Mouse (Mus musculus) T-helper 17 cell (primary cell): ENCODE results near the gene Il34.
"Not testable (repeated sequence)": the region's sequence is repeated elsewhere in the genome, so short reads cannot be mapped to it uniquely, and the experiment has no call there.

Source experiments
- in situ Hi-C, 2 experiments: fragments of 300-600 bp; cut with MboI, MseI; formaldehyde crosslinking; loops; 1 replicate in 1 of 2; 2 replicates in 1 of 2; pipeline ENCODE4 v1.15.1; 2025; ENCODE audit warnings: high pct_unique_total_duplicates in 2 of 2

Il34 gene

GRCm38 (mm10) chr8:110811793-110812192 is 6.1 kb upstream of the Il34 start:
- in situ Hi-C loops, result loop anchor here in 1 of 2 experiments (10.0 kb wide), 1 partner anchor 473 kb away; no protein-coding TSS in a partner anchor

DNA sequence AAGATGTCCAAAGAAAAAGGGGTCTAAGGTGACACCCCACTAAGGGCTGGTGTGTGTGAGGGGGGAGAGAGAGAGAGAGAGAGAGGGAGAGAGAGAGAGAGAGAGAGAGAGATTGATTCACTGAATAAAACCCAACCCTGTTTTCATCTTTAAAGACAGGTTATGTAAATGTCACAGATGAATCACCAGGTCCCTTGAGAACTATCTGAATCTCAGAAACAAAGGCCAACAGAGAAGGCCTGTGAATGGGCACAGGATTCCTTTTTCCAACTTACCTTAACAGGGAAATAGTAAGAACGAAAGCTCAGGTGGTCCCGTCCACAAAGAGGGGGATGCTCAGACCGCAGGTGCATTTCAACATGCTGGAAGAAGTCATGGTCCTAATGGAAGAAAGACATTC is 5.4 kb upstream of the Il34 start:
- in situ Hi-C loops, result loop anchor here in 1 of 2 experiments (10.0 kb wide), 1 partner anchor 474 kb away; no protein-coding TSS in a partner anchor

GRCm38 (mm10) chr8:110810481-110811065 is 4.8 kb upstream of the Il34 start:
- in situ Hi-C loops, result loop anchor here in 1 of 2 experiments (10.0 kb wide), 1 partner anchor 474 kb away; no protein-coding TSS in a partner anchor

- in situ Hi-C loops, result loop anchor here in 1 of 2 experiments (10.0 kb wide), 1 partner anchor 475 kb away; no protein-coding TSS in a partner anchor
Measured at GRCm38 (mm10) chr8:110809831-110810230, 4.1 kb upstream of the Il34 start.

DNA sequence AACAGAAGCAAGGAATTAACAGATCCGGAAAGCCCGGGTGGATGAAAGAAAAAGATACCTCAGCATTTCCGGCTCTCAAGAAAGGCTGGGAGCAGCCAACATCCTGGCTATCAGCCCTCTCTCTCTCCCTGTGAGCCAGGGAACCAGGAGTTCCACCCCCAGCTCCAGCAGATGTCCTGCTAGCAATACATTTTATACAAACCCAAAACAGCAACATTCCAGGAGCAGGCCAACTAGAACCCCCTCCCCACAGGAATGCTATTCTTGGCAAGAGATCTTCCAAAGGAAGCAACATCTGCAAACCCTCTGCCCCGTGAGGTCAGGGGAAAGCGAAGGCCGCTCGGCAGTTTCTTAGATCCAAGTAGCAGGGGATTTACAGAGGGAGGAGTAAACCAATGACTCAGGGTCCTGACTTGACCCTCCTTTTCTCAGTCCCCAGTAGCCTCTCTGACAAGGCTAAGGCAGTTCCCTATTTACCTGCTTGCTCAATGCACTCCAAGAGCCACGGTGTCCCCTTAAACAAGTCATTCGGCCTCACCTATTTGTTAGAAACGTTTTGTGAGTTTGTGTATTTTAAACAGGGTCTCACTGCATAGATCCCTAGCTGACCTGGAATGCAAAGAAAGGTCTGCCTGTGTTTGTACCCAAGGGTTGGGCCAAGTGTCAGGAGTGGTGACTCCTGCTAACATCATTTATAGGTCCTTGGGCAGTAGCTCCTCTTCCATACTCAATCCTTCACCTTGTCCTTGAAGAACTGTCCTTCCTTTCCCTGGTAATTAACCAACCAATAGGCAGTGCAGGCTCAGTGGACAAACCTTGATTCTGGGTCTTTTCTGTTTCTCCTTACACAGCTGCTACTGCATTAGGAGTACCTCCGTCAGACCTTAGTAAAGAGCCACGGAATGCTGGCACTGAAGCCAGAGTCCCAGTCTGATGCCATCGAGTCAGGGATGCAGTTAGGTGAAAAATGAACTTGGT is 3.1 kb upstream of the Il34 start:
- in situ Hi-C loops, result no loop called here

DNA sequence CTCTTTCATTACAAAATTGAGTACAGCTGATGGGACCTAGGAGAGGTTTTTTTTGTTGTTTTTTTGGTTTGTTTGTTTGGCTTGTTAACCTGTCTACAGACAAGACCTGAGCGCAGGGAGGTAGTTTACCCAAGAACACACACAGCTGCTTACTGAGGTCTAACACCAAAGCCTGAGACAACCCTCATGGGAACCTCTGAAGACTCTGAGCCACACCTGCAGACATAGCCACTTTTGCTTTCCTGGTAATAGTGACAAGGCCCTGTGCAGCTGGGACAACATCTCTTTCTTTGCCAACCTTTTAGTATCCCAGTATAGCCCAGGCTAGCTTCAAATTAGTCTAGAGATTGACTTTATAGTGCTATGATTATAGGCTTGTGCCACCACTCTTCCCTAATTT is 422 bp upstream of the Il34 start:
- in situ Hi-C loops, result no loop called here

DNA sequence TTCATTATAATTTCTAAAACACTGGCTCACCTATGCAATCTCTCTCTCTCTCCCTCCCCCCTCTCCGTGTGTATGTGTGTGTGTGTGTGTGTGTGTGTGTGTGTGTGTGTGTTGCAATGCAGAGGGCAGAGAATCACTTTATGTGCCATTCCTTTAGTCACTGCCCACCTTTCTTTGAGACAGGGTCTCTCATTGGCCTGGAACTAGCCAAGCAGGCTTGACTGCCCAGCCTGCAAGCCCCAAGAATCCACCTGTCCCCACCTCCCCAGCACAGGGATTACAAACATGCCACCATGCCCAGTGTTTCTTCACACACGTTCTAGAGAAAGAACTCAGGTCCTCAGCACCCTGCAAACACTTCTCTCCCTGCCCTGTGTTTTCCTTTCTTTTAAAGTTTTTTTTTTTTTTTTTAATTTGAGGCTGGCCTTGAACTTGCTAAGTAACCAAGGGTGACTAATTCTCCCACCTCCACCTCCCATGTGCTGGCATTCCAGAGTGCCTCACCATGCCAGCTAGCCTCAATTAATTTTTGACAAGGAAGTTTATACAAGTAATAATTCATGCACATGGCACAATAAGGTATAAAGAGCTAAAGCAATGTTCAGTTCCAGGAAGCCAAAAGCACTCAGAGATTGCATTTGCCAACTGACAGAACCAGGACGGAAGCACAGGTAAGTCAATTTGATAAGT is 754 bp downstream of the Il34 start:
- in situ Hi-C loops, result no loop called here

- in situ Hi-C loops, result no loop called here
Measured at GRCm38 (mm10) chr8:110803856-110804255, 1.9 kb downstream of the Il34 start.

DNA sequence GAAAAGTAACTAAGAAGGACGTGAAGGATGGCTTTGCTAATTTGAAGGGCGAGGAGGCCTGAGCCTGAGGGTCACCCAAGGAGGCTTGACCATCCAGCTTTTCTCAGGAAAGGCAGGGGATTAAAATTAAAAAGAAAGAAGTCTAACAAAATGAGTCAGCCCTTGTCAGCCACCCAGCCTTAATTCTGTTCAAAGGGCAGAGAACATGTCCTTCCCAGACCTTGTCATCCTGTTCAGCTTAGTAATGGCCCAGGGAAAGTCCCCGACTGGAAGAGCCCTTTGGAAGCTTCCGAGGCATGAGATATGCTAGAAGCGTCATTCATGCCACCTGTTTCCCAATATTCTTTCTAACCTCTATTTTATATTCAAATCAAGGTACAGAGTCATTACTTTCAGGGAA is 2.7 kb downstream of the Il34 start:
- in situ Hi-C loops, result no loop called here

GRCm38 (mm10) chr8:110797086-110797485 is 8.6 kb downstream of the Il34 start:
- in situ Hi-C loops, result no loop called here

DNA sequence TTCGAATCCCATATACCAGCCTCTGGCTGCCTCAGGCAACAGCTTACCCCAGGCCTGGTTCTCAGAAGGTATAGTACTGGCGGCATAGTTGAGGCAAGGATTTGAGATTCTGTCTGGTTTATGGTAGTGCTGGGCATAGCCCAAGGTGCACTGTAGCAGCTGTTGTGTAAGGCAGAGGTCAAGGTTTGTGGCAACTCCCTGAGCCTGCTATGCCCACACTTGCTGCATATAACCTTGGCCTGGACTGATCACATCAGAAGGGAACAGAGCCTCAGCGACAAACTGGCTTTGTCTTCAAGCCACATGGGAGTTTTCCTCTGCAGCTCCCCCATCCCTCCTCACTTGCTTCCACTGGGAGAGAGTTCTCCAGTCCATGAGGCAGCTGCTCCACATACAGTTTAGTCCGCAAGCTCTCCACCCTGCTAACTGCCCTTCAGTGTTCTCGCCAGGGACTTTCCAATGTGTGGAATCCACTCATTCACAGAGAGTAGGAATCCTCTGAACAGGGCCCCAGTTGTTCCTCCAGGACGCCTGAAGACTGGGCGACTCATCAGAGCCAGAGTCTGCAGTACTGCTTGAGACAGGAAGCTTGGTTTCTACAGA is 11.3 kb downstream of the Il34 start:
- in situ Hi-C loops, result no loop called here

GRCm38 (mm10) chr8:110793936-110794335 is 11.8 kb downstream of the Il34 start:
- in situ Hi-C loops, result no loop called here

DNA sequence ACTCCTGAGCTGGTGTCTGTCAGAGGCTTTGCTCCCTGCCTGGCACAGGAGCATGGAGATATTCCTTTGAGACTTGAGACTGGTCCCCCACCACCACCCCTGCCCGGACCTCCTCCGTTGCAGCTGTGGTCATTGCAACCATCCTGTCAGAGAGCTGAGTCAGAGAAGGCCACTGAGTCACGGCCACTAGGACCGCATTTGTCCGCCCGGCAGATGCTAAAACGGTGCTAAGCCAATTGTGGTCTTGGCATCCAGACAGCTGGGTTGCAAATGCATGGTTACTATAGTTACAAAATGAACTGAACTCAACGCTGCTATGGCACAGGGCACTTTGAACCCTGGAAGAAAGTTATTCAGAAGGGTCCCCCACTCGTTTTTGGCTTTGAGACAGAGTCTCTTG is 12.2 kb downstream of the Il34 start:
- in situ Hi-C loops, result no loop called here

- in situ Hi-C loops, result no loop called here
Measured at GRCm38 (mm10) chr8:110792574-110793200, 13.0 kb downstream of the Il34 start.

DNA sequence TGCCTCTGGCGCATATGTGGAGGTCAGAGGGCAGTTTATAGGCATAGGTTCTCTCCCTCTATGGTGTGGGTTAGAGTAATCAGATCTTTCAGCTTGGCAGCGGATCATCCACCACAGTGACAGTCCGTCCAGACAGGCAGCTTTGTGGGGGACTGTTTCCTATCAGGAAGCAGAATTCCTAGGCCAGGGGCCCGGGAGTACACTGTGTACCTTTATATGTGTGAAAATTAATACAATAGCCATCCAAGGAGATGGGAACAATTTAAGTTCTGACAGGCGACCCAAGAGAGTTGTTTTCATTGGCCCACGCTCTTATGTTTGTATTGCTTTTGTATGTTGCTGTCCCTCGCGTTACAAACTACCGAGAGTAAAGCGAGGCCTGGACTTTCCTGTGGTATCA is 14.6 kb downstream of the Il34 start:
- in situ Hi-C loops, result no loop called here

DNA sequence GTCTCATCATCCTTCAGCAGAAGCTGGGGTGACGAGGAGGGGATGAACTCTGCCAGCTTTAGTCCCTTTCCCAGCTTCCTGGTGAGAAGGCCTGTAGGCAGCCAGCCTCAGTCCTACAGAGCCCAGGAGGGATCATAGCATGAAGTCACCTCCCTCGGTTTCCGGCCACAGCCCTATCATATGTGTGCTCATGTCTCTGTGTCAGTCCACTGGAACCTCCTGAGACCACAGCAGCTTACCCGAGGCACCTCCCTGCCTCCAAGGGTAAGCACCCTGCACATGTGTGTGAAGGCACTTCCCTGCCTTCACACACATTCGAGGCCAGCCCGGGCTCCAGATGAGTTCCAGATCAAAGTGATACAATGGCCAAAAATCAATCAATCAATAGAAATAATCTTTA is 15.5 kb downstream of the Il34 start:
- in situ Hi-C loops, result no loop called here

DNA sequence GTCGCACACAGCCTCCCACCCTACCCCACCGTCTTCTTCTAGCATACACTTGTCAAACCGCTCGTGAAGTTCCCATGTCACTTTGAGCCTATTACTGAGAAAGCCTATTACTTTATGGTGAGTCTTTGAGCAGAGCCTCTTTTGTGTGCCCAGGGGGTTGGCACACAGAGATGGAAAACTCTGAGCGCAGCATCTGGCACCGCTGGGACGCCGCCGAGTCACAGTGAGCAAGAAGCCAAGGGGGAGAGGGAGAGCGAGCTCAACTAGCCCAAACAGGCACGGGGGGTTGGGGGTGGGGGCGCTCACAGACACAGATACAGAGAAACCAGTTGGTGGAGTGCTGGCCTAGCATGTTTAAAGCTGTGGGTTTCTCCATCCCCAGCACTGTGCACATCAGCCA is 16.2 kb downstream of the Il34 start:
- in situ Hi-C loops, result no loop called here

DNA sequence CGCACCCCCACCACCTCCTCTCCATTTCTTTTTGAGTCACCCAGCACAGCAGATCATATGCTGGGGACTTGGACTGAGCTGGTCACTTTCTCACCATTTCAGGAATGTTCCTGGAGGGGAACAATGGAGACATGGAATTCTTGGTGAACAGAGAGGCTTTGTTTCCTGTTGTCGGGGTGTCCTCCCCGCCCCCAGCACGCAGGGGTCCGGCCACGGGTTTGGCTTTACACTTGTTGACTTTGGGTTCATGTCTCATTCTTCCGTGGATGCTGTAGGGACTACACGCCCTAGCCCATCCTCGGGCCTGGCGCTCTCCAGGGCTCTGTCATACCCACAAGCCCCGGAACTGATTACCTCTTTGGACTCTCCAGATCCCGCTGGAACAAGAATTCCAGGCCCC is 16.7 kb downstream of the Il34 start:
- in situ Hi-C loops, result no loop called here

- in situ Hi-C loops, result no loop called here
Measured at GRCm38 (mm10) chr8:110787411-110787954, 18.2 kb downstream of the Il34 start.

DNA sequence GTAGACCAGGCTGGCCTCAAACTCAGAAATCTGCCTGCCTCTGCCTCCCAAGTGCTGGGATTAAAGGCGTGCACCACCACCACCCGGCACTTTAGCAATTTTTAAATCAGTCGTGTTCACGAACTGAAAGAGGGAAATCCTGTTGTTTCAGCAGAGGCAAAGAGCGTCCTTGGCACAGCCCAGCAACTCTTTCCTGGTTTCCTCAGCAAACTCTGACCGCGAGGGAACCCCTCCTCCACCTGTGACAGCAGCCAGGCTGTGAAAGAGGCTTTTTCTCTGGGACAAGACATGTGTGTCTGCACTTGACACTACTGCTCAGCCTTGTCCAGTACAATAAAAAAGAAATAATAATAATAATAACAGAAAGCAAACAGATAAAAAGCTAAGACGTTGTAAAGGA is 18.8 kb downstream of the Il34 start:
- in situ Hi-C loops, result no loop called here

GRCm38 (mm10) chr8:110786501-110786900 is 19.2 kb downstream of the Il34 start:
- in situ Hi-C loops, result not testable (repeated sequence)
